Mouse (Mus musculus): ENCODE results near the gene Lnx1.

GRCm38 (mm10) chr5:74679631-74680030 is 23.1 kb downstream of the Lnx1 start:
- no peak for TF ChIP-seq CTCF (conservative IDR thresholded peaks at IDR 0.05; ENCODE audit: insufficient read depth, insufficient read length, low read depth, low read length)
- no peak for TF ChIP-seq POLR2A (IDR thresholded peaks at IDR 0.05; ENCODE audit: low read depth, low read length)

Data from kidney, adult 2 months (tissue).